Mouse (Mus musculus): ENCODE data around the gene Zfp978. TPM values are rescaled to one million over a fixed set of nuclear protein-coding genes. Genes with fewer than 3 reads are reported as not detected.
"Not testable (repeated sequence)": the region's sequence is repeated elsewhere in the genome, so short reads cannot be mapped to it uniquely, and the experiment has no call there.

Zfp978 gene
- under 1 TPM; 0.40 to 0.43 TPM for total RNA-seq (2021)

GRCm38 (mm10) chr4:147361003-147361402, at the start of gene Zfp978:
Zfp978 (plus strand) TSS chr4:147361303.
- intact Hi-C loops (cut with DNase I); DNase-seq: not testable (repeated sequence)

GRCm38 (mm10) chr4:147335036-147335690, 25.9 kb upstream of the Zfp978 start:
- DNase-seq; intact Hi-C loops (cut with DNase I): not testable (repeated sequence)

DNA sequence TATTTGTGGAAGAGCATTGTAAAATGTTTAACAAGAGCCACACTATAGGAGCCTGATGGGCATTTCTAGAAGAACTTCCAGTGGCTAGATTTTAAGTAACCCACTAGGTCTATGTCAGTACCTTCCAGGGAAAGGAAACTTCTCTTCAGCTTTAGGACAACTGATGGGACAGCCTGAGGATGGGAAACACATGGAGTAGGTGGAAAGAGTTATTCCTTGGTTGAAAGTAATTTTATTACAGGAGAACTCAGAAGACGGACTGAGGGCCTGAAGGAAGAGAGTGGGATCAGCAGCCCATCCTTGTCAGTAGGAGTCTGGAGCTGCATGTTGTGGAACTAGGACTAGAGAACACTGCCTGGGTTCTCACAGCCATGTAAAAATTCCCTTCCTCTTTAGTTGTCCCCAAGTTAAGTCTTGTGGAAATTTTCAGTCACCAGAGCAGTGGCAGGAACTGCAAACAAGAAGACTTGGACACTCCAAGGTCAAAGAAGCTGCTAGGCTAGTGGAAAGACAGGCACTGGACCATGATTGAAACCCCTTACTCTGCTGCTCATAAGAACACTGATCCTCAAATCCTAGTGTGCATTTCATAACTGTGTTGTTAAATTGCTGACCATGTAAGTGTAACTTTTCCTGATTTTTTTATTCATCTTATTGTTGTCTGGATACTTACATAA, 25.3 kb upstream of the Zfp978 start:
- DNase-seq; intact Hi-C loops (cut with DNase I): not testable (repeated sequence)

- DNase-seq; intact Hi-C loops (cut with DNase I): not testable (repeated sequence)
Observed at GRCm38 (mm10) chr4:147336368-147337195, 24.5 kb upstream of the Zfp978 start.

DNA sequence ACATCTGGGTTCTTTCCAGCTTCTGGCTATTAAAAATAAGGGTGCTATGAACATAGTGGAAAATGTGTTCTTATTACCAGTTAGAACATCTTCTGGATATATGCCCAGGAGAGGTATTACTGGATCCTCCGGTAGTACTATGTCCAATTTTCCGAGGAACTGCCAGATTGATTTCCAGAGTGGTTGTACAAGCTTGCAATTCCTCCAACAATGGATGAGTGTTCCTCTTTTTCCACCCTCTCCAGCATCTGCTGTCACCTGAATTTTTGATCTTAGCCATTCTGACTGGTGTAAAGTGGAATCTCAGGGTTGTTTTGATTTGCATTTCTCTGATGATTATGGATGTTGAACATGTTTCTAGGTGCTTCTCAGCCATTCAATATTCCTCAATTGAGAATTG, 23.6 kb upstream of the Zfp978 start:
- intact Hi-C loops (cut with DNase I); DNase-seq: not testable (repeated sequence)

DNA sequence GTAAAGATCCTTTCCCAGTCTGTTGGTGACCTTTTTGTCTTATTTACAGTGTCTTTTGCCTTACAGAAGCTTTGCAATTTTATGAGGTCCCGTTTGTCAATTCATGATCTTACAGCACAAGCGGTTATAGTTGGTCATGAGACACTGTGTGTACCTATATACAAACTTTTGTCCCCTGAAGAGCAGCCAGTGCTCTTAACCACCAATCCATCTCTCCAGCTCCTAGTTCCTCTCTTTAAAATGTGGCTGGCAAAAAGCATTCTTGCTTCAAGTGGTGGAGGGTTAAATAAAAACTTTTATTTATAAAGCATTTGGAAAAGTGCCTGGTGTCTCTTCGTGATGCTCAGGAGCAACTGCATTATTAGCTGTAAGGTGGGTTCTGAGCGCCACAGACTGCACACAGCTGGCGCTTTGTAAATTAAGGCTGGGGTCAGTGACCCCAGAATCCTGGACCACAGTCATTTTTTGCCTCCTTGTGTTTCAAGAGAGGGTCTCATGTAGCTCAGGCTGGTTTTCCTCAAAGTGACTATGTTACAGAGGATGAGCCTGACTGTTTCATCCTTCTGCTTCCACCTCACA, 23.0 kb upstream of the Zfp978 start:
- intact Hi-C loops (cut with DNase I): no loop called here
- no peak for DNase-seq

DNA sequence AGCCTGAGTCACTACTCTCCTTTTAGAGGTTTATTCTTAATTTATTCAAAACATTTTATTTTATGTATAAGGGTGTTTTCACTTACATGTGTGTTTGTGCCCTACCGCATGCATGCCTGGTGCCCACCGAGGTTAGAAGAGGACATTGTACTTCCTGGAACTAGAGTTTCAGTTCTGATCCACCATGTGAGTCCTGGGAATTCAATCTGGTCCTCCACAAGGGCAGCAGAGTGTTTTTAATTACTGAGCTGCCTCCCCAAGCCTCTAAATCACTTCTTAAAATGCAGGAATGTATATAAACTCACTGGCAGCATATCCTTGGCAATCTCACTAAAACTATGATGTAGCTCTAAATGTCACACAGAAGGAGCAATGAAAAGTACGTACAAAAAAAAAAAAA, 22.4 kb upstream of the Zfp978 start:
- intact Hi-C loops (cut with DNase I); DNase-seq: not testable (repeated sequence)

- DNase-seq; intact Hi-C loops (cut with DNase I): not testable (repeated sequence)
Observed at GRCm38 (mm10) chr4:147339601-147340219, 21.4 kb upstream of the Zfp978 start.

- intact Hi-C loops (cut with DNase I); DNase-seq: not testable (repeated sequence)
Observed at GRCm38 (mm10) chr4:147340236-147340635, 20.9 kb upstream of the Zfp978 start.

- intact Hi-C loops (cut with DNase I); DNase-seq: not testable (repeated sequence)
Observed at GRCm38 (mm10) chr4:147340876-147341275, 20.2 kb upstream of the Zfp978 start.

DNA sequence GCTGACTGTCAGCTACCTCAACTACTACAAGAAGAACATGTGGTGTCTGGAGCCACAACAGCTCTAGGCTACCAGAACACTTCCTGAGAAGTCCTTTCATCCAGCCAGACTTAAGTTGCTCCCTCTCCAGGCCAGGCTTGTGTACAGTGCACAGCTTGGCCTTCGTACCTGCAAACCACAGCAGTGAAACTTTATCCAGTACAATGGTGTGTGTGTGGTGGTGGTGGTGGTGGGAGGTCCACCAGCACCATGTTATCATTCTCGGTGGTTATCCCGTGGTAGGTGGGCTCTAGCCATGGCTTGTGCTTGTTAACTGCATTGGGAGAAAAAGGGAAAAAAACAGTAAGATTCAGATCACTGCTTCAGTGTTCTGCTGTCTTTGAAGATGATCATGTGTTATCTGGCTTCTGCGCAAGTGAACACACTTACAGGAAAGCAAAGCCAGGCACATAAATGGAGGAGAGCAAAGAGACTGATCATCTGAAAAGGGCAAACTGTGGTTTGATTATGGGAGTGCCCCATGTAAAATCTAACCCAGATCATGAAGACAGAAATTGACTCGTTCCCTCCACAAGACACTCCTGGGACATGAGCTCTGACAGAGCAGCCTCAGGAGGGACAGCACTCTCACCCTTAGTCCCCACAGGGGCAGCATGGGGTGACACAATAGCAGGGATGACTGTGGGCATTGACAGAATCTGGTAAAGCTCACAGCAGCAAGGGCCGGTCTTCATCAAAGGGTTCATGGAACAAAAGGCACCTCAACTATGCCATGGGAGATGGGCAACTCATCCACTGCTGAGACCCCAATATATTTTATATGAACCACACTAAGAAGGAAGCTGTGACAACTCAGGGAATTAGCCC, 17.8 kb upstream of the Zfp978 start:
- DNase-seq; intact Hi-C loops (cut with DNase I): not testable (repeated sequence)

DNA sequence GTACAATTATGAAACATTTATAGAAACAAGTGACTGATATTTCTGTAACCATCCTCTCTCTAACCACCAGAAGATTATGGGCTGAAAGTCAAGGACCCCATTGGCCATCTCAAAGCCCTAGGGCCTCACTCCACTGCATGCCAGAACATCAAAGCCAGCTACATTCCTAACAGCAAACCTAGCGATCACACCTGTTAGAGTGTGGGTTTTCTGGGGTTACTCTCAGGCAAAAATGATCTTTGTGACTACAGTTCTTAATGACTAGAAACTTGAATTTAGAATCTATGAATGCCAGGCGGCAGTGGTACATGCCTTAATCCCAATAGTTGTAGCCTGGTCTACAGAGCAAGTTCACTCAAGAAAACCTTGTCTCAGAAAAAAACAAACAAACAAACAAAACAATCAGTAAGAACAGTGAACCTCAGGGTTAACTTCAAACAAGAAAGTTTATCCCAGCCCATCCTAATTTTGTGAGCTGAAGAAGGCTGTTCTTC, 16.0 kb upstream of the Zfp978 start:
- DNase-seq; intact Hi-C loops (cut with DNase I): not testable (repeated sequence)

DNA sequence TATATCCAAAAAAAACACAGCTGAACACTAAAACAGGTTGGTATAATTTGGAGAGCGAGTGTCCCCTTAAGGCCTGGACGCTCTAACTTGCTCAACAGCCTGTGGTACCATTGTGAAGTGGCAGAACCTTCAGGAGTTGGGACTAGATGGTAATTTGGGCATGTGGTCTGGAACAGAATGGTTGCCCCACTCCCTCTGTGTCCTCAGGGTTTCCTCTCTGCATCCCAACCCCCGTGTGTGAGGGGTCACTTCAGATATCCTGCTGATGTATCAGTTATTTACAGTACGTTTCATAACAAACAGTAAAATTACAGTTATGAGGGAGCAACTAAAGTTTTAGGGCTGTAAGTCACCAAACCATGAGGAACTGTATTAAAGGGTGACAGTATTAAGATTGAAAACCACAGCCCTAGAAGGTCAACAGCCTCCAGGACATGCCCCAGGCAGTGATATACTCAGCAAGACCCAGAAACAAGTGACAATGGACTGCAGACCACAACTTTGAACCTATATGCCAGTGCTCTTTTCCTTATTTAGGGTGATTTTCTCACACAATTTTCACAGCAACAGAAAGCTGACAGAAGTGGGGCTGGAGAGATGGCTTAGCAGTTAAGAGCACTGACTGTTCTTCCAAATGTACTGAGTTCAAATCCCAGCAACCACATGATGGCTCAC, 14.6 kb upstream of the Zfp978 start:
- intact Hi-C loops (cut with DNase I); DNase-seq: not testable (repeated sequence)

DNA sequence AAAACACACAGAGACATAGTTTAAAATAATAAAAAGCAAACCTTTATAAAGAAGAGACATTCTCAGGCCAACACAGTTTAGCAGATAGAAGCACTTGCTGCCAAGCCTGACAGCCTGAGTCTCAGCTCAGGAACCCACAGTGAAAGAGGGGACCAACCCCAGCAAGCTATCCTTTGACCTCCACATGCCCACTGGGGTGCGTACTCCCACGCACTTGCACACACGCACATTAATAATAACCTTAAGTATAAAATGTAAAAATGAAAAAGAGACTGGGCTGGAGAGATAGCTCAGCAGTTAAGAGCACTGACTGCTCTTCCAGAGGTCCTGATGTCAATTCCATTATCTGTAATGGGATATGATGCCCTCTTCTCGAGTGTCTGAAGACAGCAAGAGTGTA, 13.8 kb upstream of the Zfp978 start:
- intact Hi-C loops (cut with DNase I); DNase-seq: not testable (repeated sequence)

DNA sequence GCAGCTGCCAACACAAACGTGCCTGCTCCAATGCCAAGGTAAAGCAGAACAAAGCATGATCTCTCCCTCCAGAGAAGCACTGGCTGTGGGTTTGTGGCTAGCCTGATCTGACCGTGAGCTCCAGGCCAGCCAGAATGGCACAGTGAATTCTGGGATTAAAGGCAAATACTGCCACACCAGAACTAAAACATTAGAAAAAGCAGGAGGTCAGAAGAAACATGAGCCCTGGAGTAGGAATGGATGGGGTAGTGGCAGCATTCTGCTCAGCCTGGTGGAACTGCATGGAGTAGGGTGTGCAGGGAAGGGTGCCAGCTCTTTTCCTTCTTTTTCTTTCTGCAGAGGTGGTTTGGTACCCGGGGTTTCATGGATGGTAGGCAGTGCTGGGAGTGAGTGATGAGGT, 13.2 kb upstream of the Zfp978 start:
- intact Hi-C loops (cut with DNase I); DNase-seq: not testable (repeated sequence)

- intact Hi-C loops (cut with DNase I); DNase-seq: not testable (repeated sequence)
Observed at GRCm38 (mm10) chr4:147348401-147348800, 12.7 kb upstream of the Zfp978 start.

DNA sequence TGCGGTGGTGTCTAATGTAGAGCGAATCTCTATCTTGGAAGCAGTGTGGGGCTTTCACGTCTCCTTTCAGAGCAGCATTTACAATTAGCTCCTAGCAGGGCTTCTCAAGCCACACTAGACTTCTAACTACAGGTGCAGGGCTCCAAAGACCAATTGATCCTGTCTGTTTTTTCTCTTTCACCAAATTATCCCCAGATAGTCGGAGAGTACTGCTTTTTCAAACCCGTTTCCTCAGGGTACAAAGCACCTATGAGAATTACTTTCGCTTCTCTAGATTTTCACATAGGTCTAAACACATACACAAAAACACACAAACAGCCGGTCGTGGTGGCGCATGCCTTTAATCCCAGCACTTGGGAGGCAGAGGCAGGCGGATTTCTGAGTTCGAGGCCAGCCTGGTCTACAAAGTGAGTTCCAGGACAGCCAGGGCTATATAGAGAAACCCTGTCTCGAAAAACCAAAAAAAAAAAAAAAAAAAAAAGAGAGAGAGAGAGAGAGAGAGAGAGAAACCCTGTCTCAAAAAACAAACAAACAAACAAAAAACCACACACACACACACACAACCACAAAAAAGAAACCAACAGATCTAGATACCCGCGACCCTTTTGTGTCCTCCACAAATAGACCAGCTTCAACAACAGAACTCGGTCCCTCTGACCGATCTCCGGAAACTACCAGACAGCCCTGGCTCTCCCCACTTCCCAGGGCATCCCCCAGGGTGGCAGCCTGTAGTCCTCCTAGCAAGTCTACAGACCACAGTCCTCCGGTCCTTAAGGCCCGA, 12.0 kb upstream of the Zfp978 start:
- intact Hi-C loops (cut with DNase I); DNase-seq: not testable (repeated sequence)
